Mouse (Mus musculus): ENCODE results near the gene Sys1. TPM values are rescaled to one million over a fixed set of nuclear protein-coding genes. Genes with fewer than 3 reads are reported as not detected.

Sys1 gene
- polyA plus RNA-seq, 1 experiment from 2014 or later, result 64.2 TPM

DNA sequence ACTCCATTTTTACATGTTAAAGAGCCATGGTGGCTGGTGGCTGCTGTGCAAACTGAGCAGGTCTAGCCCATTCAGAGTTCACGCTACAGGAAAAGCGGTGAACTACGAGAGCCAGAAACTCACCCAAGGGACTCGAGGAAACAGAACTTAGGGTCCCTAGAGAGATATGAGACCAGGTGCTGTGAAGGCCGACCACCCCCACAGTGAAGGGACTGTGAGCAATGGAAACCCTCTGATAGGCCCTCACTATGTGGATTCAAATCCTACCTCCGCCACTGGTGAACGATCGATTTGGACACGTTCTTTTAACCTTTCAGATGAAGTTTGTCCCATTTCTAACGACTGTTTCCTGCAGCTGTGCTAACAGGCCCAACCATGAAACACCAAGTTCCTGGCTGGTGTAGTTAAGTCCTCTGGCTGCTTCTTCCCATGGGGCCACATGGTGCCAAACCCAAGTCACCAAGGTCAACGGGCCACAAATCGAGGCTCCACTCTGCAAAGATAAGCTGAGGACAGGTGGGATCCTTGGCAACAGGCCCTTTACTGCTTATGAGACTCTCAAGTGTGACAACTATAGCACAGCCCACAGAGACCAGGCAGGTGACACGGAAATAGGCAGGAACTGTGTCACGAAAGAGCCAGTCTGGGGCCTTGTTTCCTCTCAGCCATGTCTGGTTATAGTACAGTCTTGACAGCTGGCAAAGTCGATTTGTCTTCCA lies 33.9 kb upstream of the Sys1 start:
- no peaks in the 10 kb centered on the region for H3K9me3 ChIP-seq (ENCODE audit: control insufficient read depth, low read length)
- H3K4me3 ChIP-seq (ENCODE audit: low read depth, low read length), result no peak overlapping the region
- H3K27ac ChIP-seq (ENCODE audit: low read depth, low read length), result no peak overlapping the region
- no peaks in the 10 kb centered on the region for H3K4me1 ChIP-seq (ENCODE audit: control insufficient read depth, insufficient read depth, low read length)
- H3K36me3 ChIP-seq (ENCODE audit: control insufficient read depth, insufficient read depth, low read length), result no peaks in the 10 kb centered on the region
- WGBS, result 92% methylated on average over 15 of the region's 15 CpGs
- no peak overlapping the region for H3K9ac ChIP-seq (ENCODE audit: low read length)
- no peak overlapping the region for H3K4me2 ChIP-seq (ENCODE audit: low read depth)
- DNase-seq (ENCODE audit: low spot score) (no peak), ATAC-seq (ENCODE audit: insufficient read depth, low FRiP score, low TSS enrichment) (no peak)
- H3K27me3 ChIP-seq (ENCODE audit: control insufficient read depth, insufficient read depth, low read length), result no peaks in the 10 kb centered on the region

DNA sequence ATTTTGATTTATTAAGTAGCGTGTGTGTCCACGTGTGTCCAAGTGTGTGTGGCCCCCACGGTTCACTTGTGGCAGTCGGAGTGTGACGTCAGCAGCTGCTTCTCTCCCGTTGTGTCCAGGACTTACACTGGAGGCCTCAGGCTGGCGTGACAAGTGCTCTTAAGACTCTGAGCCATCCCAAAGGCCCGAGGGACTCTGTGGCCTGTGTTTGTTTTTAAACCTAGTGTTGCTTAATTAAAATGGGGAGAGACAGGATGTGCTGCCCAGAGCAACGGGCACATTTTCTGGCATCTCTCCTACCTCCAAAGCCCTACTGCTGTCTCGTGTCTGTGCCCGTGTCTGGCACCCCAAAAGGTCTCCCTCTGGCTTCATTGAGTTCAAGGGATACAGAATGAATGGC lies 33.3 kb upstream of the Sys1 start:
- DNase-seq (ENCODE audit: low spot score) (no peak), ATAC-seq (ENCODE audit: insufficient read depth, low FRiP score, low TSS enrichment) (no peak)
- Histone ChIP-seq H3K36me3 (ENCODE audit: control insufficient read depth, insufficient read depth, low read length) (no peaks in the 10 kb centered on the region), H3K4me2 (ENCODE audit: low read depth) (no peak overlapping the region), H3K9ac (ENCODE audit: low read length) (no peak overlapping the region), H3K4me3 (ENCODE audit: low read depth, low read length) (no peak overlapping the region), H3K9me3 (ENCODE audit: control insufficient read depth, low read length) (no peaks in the 10 kb centered on the region), H3K4me1 (ENCODE audit: control insufficient read depth, insufficient read depth, low read length) (no peaks in the 10 kb centered on the region), H3K27ac (ENCODE audit: low read depth, low read length) (no peak overlapping the region), H3K27me3 (ENCODE audit: control insufficient read depth, insufficient read depth, low read length) (no peaks in the 10 kb centered on the region)
- 91% methylated on average over 11 of the region's 11 CpGs for WGBS

DNA sequence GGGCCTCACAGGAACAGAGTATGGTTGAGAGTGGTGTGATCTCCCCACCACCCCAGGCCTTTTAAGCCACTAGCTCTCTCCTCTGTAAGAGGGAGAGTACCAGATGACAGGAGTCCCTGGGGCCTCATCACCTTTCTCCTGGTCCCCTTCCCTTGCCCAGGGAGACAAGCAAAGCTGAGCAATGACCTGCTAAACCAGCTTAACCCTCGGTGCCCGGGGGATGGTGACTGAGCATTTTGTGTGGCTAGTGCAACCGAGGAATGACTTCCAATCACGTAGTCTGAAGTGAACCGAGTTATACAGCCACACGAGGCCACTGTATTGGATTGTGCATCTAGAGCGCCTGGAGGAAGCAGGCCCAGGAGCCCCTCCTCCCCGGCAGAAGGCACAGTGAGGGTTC lies 32.4 kb upstream of the Sys1 start:
- H3K4me1 ChIP-seq (ENCODE audit: control insufficient read depth, insufficient read depth, low read length), result no peaks in the 10 kb centered on the region
- H3K4me2 ChIP-seq (ENCODE audit: low read depth), result no peak overlapping the region
- H3K9me3 ChIP-seq (ENCODE audit: control insufficient read depth, low read length), result no peaks in the 10 kb centered on the region
- peaks cover 1% of the 10 kb centered on the region; the same call in 1 of the 2 replicates for H3K27me3 ChIP-seq (ENCODE audit: control insufficient read depth, insufficient read depth, low read length)
- no peak overlapping the region for H3K27ac ChIP-seq (ENCODE audit: low read depth, low read length)
- H3K9ac ChIP-seq (ENCODE audit: low read length), result no peak overlapping the region
- no peak for DNase-seq (ENCODE audit: low spot score)
- ATAC-seq (ENCODE audit: insufficient read depth, low FRiP score, low TSS enrichment), result no peak
- no peak overlapping the region for H3K4me3 ChIP-seq (ENCODE audit: low read depth, low read length)
- whole genome bisulfite sequencing, result 88% methylated on average over 8 of the region's 8 CpGs
- H3K36me3 ChIP-seq (ENCODE audit: control insufficient read depth, insufficient read depth, low read length), result no peaks in the 10 kb centered on the region

DNA sequence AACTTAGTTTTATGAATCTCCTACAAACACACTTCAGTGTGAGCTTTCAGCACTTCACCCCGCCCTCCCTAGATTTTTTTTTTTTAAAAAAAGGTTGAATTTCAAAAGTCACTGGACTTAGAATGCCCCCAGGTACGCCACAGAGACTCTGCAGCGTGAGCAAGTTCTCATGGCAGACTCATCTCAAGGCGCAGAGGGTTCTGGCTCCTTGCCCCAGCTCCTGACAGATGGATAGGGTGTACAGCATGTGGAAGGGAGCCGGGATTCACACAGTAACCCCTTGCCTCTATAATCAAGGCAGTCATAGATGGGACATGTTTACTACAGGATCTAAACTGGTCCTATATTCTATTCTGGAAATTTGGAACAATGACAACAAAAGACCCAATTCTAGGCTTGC lies 31.4 kb upstream of the Sys1 start:
- 85% methylated on average over 5 of the region's 5 CpGs for WGBS
- DNase-seq (ENCODE audit: low spot score), result no peak
- no peaks in the 10 kb centered on the region for H3K4me1 ChIP-seq (ENCODE audit: control insufficient read depth, insufficient read depth, low read length)

DNA sequence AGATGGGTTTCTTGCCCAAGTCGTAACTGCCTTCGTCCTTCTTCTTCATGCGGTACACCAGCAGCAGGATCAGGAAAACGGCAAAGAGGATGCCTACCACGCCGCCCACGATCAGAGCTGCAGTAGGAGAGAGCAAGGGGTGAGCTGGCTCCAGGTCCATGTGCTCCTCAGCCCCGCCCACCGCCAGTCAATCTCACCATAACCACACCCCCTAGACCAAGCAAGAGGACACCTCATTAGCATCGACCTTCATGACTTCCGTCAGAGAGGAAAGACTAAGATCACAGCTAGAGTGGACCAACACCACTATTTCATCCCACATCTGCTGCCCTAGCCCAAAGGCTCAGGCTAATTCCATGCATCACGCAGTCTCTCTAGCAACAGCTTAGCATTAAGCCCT lies 30.6 kb upstream of the Sys1 start:
- no peak overlapping the region for H3K4me2 ChIP-seq (ENCODE audit: low read depth)
- no peak overlapping the region for H3K9ac ChIP-seq (ENCODE audit: low read length)
- H3K27ac ChIP-seq (ENCODE audit: low read depth, low read length), result no peak overlapping the region
- H3K4me1 ChIP-seq (ENCODE audit: control insufficient read depth, insufficient read depth, low read length), result no peaks in the 10 kb centered on the region
- H3K27me3 ChIP-seq (ENCODE audit: control insufficient read depth, insufficient read depth, low read length), result peaks cover 3% of the 10 kb centered on the region; the same call in 1 of the 2 replicates
- DNase-seq (ENCODE audit: low spot score), result no peak
- H3K36me3 ChIP-seq (ENCODE audit: control insufficient read depth, insufficient read depth, low read length), result no peaks in the 10 kb centered on the region
- H3K9me3 ChIP-seq (ENCODE audit: control insufficient read depth, low read length), result no peaks in the 10 kb centered on the region
- no peak for ATAC-seq (ENCODE audit: insufficient read depth, low FRiP score, low TSS enrichment)
- H3K4me3 ChIP-seq (ENCODE audit: low read depth, low read length), result no peak overlapping the region
- WGBS, result 24% methylated on average over 12 of the region's 12 CpGs

More for the DNA sequence above, 31.4 kb upstream of the Sys1 start:
- no peaks in the 10 kb centered on the region for H3K36me3 ChIP-seq (ENCODE audit: control insufficient read depth, insufficient read depth, low read length)
- no peak overlapping the region for H3K27ac ChIP-seq (ENCODE audit: low read depth, low read length)
- H3K4me2 ChIP-seq (ENCODE audit: low read depth), result no peak overlapping the region
- no peak overlapping the region for H3K4me3 ChIP-seq (ENCODE audit: low read depth, low read length)
- no peak overlapping the region for H3K9ac ChIP-seq (ENCODE audit: low read length)
- H3K27me3 ChIP-seq (ENCODE audit: control insufficient read depth, insufficient read depth, low read length), result peaks cover 3% of the 10 kb centered on the region; the same call in 1 of the 2 replicates
- no peak for ATAC-seq (ENCODE audit: insufficient read depth, low FRiP score, low TSS enrichment)
- no peaks in the 10 kb centered on the region for H3K9me3 ChIP-seq (ENCODE audit: control insufficient read depth, low read length)

DNA sequence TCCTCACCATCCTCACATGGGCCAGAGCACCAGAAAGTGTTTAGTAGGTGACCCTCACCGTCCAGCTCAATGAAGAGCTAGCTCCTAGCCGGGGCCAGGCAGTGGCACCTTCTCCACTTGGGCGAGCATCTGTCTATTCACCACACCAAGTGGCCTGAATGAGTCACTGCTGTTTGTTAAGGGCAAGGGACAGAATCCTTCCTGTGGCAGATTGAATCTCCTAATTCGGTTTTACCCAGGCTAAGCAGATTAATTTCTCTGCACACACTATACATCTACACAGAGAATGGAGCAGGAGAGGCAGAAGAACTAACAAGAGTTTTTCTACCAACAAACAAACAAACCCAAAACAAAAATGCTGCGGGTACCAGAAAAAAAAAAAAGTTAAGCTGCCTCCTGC lies 29.8 kb upstream of the Sys1 start:
- no peak for ATAC-seq (ENCODE audit: insufficient read depth, low FRiP score, low TSS enrichment)
- WGBS, result 87% methylated on average over 5 of the region's 5 CpGs
- H3K4me3 ChIP-seq (ENCODE audit: low read depth, low read length), result no peak overlapping the region
- no peak overlapping the region for H3K4me2 ChIP-seq (ENCODE audit: low read depth)
- no peak overlapping the region for H3K27ac ChIP-seq (ENCODE audit: low read depth, low read length)
- no peak overlapping the region for H3K9ac ChIP-seq (ENCODE audit: low read length)
- no peaks in the 10 kb centered on the region for H3K4me1 ChIP-seq (ENCODE audit: control insufficient read depth, insufficient read depth, low read length)
- H3K36me3 ChIP-seq (ENCODE audit: control insufficient read depth, insufficient read depth, low read length), result no peaks in the 10 kb centered on the region
- H3K9me3 ChIP-seq (ENCODE audit: control insufficient read depth, low read length), result no peaks in the 10 kb centered on the region
- H3K27me3 ChIP-seq (ENCODE audit: control insufficient read depth, insufficient read depth, low read length), result peaks cover 3% of the 10 kb centered on the region; the same call in 1 of the 2 replicates
- DNase-seq (ENCODE audit: low spot score), result no peak

DNA sequence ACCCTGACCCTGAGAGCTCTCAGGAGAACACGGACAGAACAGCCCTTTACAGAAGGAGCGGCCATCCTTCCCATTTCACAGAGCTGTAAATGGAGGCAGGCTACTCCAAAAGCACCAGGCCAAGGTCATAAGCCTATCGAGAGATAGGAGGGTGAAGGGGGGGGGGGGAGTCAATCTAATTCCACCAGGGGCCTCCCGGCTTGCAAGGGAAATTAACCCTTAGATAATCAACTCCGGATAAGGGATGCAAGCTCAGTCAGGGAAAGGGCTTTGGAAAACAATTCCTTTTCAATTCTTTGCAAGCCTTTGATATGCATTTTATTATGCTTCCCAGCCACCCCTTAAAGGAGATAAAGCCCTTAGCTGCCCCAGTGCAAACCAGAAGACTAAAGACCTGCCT lies 28.3 kb upstream of the Sys1 start:
- Histone ChIP-seq H3K4me2 (ENCODE audit: low read depth) (no peak overlapping the region), H3K9ac (ENCODE audit: low read length) (no peak overlapping the region), H3K4me1 (ENCODE audit: control insufficient read depth, insufficient read depth, low read length) (no peaks in the 10 kb centered on the region), H3K27me3 (ENCODE audit: control insufficient read depth, insufficient read depth, low read length) (peaks cover 3% of the 10 kb centered on the region; the same call in 1 of the 2 replicates), H3K36me3 (ENCODE audit: control insufficient read depth, insufficient read depth, low read length) (no peaks in the 10 kb centered on the region), H3K9me3 (ENCODE audit: control insufficient read depth, low read length) (no peaks in the 10 kb centered on the region), H3K27ac (ENCODE audit: low read depth, low read length) (no peak overlapping the region), H3K4me3 (ENCODE audit: low read depth, low read length) (no peak overlapping the region)
- 40% methylated on average over 5 of the region's 5 CpGs for WGBS
- ATAC-seq (ENCODE audit: insufficient read depth, low FRiP score, low TSS enrichment) (no peak), DNase-seq (ENCODE audit: low spot score) (no peak)

DNA sequence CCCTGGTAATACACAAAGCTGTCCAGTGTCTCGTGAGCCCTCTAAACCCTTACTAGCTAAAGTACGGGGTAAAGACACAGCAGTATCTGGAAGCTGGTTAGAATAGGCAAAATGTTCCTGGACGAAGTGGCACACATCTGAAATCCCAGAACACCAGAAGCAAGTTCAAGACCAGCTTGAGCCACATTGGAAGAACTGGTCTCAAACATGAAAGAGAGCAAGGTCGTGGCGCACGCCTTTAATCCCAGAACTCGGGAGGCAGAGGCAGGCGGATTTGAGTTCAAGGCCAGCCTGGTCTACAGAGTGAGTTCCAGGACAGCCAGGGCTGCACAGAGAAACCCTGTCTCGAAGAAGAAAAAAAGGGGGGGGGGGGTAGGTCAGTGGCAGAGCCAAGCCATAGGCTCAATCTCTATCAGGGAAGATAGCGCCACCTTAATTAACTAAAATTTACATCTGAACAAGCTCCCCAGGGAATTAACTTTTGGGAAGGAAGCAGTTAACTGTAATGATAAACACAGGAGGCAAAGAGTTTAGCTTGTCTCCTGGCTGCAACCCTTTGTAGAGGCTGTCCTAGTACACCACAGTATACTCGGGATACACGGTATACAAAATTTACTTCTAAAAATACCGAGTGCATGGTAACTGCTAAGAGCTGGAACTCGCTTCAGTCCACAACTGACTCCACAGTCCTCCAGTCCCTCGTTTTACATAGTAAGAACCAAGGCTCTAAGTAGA lies 26.7 kb upstream of the Sys1 start:
- Histone ChIP-seq H3K9me3 (ENCODE audit: control insufficient read depth, low read length) (no peaks in the 10 kb centered on the region), H3K36me3 (ENCODE audit: control insufficient read depth, insufficient read depth, low read length) (no peaks in the 10 kb centered on the region), H3K27me3 (ENCODE audit: control insufficient read depth, insufficient read depth, low read length) (peaks cover 3% of the 10 kb centered on the region; the same call in 1 of the 2 replicates), H3K4me3 (ENCODE audit: low read depth, low read length) (no peak overlapping the region), H3K9ac (ENCODE audit: low read length) (no peak overlapping the region), H3K4me2 (ENCODE audit: low read depth) (no peak overlapping the region), H3K27ac (ENCODE audit: low read depth, low read length) (no peak overlapping the region), H3K4me1 (ENCODE audit: control insufficient read depth, insufficient read depth, low read length) (no peaks in the 10 kb centered on the region)
- 33% methylated on average over 15 of the region's 15 CpGs for WGBS
- no peak for ATAC-seq (ENCODE audit: insufficient read depth, low FRiP score, low TSS enrichment)
- no peak for DNase-seq (ENCODE audit: low spot score)

DNA sequence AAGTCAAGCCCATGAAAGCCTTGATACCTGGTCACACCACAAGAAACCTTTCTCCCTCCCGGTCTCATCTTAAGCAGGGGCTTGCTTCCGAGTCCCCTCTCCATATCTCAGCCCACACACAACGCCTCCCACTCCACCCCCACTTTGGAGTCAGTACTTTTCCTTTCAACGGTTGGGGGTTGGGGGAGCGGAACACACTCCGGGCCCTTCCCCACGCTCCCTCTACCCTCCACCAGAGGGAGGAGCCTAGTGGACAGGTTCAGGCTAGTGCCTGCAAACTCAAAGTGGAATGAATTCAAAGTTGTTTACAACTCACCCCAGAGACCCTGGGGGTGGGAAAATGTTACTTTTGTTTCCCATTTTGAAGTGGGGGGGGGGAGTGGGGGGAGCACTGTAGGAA lies 26.1 kb upstream of the Sys1 start:
- H3K36me3 ChIP-seq (ENCODE audit: control insufficient read depth, insufficient read depth, low read length), result no peaks in the 10 kb centered on the region
- H3K27me3 ChIP-seq (ENCODE audit: control insufficient read depth, insufficient read depth, low read length), result peaks cover 3% of the 10 kb centered on the region; the same call in 1 of the 2 replicates
- no peak overlapping the region for H3K4me2 ChIP-seq (ENCODE audit: low read depth)
- H3K9ac ChIP-seq (ENCODE audit: low read length), result no peak overlapping the region
- no peak for DNase-seq (ENCODE audit: low spot score)
- no peak for ATAC-seq (ENCODE audit: insufficient read depth, low FRiP score, low TSS enrichment)
- no peak overlapping the region for H3K4me3 ChIP-seq (ENCODE audit: low read depth, low read length)
- no peak overlapping the region for H3K27ac ChIP-seq (ENCODE audit: low read depth, low read length)
- no peaks in the 10 kb centered on the region for H3K4me1 ChIP-seq (ENCODE audit: control insufficient read depth, insufficient read depth, low read length)
- H3K9me3 ChIP-seq (ENCODE audit: control insufficient read depth, low read length), result no peaks in the 10 kb centered on the region
- WGBS, result 18% methylated on average over 7 of the region's 7 CpGs
